Mouse (Mus musculus) spleen, adult 2 months (tissue): Measurements from ENCODE around the gene Dmrt1. TPM values are rescaled to one million over a fixed set of nuclear protein-coding genes. Genes with fewer than 3 reads are reported as not detected.

Source experiments
- DNase-seq, 2 experiments: peaks; one replicate each; pipeline versions ENCODE4 v3.0.0 to v3.0.0-alpha.2; 2012 to 2021; ENCODE audit warnings: low spot score in 2 of 2, low read depth in 1 of 2
- H3K27ac ChIP-seq: fragments of 200-500 bp; 2 replicates; pipeline ENCODE4 v1.5.1; 2012; ENCODE audit warnings: low read length, inconsistent platforms; ENCODE audit not compliant: insufficient read depth
- H3K27me3 ChIP-seq: fragments of 200-500 bp; 2 replicates; pipeline ENCODE4 v1.6.1; 2012; ENCODE audit warnings: mild to moderate bottlenecking, moderate library complexity, low read length, inconsistent platforms; ENCODE audit not compliant: control insufficient read depth, insufficient read depth
- H3K36me3 ChIP-seq: fragments of 200-500 bp; 2 replicates; pipeline ENCODE4 v1.6.1; 2012; ENCODE audit warnings: mild to moderate bottlenecking, low read length, inconsistent platforms; ENCODE audit not compliant: control insufficient read depth, insufficient read depth
- H3K4me1 ChIP-seq: fragments of 200-500 bp; 2 replicates; pipeline ENCODE4 v1.6.1; 2011; ENCODE audit warnings: inconsistent platforms; ENCODE audit not compliant: control insufficient read depth, insufficient read depth, insufficient read length
- H3K4me3 ChIP-seq: fragments of 200-500 bp; 2 replicates; pipeline ENCODE4 v1.5.1; 2011; ENCODE audit warnings: mild to moderate bottlenecking, inconsistent platforms; ENCODE audit not compliant: insufficient read depth, insufficient read length; ENCODE audit errors: extremely low read depth
- CTCF ChIP-seq: fragments of 200-500 bp; IDR thresholded peaks from 2 replicates; pipeline ENCODE4 v1.5.1; 2011; ENCODE audit warnings: mild to moderate bottlenecking, inconsistent platforms; ENCODE audit not compliant: insufficient read depth, insufficient read length, insufficient replicate concordance; ENCODE audit errors: extremely low read depth
- POLR2A ChIP-seq: fragments of 200-500 bp; IDR thresholded peaks from 2 replicates; pipeline ENCODE4 v1.6.1; 2011; ENCODE audit warnings: low read depth, low read length, inconsistent platforms
- WGBS: fragments of 180-500 bp; shearing (Covaris S2); methylation state at CpG from one replicate; pipeline ENCODE4 v1.1.7; 2018; 5-methylcytosine and 5-hydroxymethylcytosine counted together
- polyA plus RNA-seq: library from polyadenylated mRNA; depleted of rRNA; stranded (reverse); fragments of >200 nt; gene quantifications from 2 replicates; pipeline ENCODE4 v1.2.3, GENCODE M21; 2012

Dmrt1 gene
- polyA plus RNA-seq, 1 experiment: not detected

DNA sequence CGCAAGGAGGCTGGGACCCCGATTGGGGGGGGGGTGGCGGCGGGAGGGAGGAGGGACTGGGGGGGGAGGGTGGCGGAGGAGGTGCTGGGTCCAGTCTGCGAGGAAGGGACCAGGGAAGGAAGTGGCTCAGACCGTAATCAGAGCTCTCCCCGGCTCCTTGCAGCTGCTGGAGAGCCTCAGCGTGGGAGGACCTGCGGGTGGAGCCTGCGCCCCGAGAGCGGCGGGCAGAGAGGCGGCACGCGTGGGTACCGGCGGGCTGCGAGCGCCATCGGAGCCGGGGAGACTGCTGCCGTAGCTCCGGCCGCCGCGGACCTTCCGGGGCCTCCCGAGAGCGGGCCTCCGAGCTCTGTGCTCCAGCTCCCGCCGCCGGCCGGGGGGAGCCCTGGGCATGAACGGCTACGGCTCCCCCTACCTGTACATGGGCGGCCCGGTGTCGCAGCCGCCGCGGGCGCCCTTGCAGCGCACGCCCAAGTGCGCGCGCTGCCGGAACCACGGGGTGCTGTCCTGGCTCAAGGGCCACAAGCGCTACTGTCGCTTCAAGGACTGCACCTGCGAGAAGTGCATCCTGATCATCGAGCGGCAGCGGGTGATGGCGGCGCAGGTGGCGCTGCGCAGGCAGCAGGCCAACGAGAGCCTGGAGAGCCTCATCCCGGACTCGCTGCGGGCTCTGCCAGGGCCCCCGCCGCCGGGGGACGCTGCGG is 105.1 kb downstream of the Dmrt1 start:
- 2% methylated on average over 60 of the region's 71 CpGs for WGBS
- H3K27me3 ChIP-seq: peaks cover 66% of the 10 kb centered on the region
- DNase-seq: peak in 1 of 2 experiments; percentile 22
- peaks cover 8% of the 10 kb centered on the region for H3K4me1 ChIP-seq
- H3K4me3 ChIP-seq: peak overlapping the region; percentile 38; the same call in 1 of the 2 replicates
- H3K36me3 ChIP-seq: no peaks in the 10 kb centered on the region
- no peak overlapping the region for H3K27ac ChIP-seq
- TF ChIP-seq POLR2A (no peak), CTCF (no peak)

DNA sequence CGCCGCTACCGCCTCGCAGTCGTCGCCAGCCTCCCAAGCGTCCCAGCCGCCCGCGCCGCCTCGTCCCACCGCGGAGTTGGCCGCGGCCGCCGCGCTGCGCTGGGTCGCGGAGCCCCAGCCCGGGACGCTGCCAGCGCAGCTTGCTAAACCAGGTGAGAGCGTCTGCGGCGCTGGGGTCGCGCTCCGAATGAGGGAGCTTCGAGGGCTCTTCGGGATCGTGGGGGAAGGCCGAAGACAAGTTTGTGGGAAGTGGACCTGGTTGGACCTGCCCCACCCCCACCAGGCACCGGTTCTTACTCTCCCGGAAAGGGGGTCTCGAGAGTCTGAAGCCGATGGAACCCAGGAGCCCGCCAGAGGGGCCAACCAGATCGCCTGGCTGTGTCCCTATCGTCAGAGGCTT is 105.7 kb downstream of the Dmrt1 start:
- H3K4me3 ChIP-seq: peak overlapping the region; percentile 38; the same call in 1 of the 2 replicates
- 2% methylated on average over 42 of the region's 42 CpGs for WGBS
- no peaks in the 10 kb centered on the region for H3K36me3 ChIP-seq
- TF ChIP-seq CTCF (no peak), POLR2A (no peak)
- H3K4me1 ChIP-seq: peaks cover 8% of the 10 kb centered on the region
- H3K27me3 ChIP-seq: peaks cover 61% of the 10 kb centered on the region
- H3K27ac ChIP-seq: no peak overlapping the region
- no peak for DNase-seq

DNA sequence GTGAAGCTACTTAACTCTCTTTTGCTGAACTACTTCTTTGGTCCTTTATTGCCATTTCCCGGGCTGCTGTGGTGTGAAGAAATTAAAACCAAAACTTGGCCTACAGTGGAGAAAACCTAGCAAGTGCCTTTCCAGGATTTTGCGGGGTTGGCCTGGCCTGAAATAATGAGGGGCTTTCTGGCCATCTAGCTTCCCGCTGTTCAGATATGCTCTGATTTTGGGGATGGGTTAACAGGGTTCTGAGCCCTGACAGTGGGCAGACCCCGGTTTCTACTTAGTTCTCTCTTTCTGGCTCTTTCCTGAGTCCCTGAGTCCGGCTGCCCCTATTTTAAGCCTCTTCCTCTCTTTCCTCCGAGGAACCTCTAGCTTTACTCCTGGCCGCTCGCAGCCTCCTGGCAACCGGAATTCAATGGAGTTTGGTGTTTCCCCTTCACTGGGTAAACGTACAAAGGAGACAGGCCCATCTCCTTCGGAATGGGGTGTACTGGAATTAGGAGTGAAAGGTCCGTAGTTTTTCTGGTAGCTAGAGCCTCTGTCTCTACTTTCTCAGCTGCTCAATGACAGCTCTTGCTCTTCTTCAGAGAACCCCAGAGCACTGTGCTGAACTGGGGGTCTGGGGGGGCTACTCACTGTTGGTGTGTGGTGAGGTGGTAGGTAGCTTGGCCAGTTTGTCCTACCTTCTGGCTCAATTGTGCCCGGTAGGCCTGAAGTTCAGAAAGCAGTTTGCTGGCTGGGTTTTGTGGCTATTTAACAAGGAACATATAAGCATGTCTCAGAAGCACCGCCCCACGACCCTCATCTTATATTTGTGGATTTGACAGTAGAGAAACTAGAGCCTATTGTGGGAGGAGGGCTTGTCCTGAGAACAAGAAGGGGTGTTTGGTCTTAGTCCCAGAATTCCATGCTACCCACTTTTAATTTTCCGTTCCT is 106.7 kb downstream of the Dmrt1 start:
- TF ChIP-seq POLR2A (no peak), CTCF (no peak)
- Histone ChIP-seq H3K27me3 (peaks cover 54% of the 10 kb centered on the region), H3K36me3 (no peaks in the 10 kb centered on the region), H3K4me1 (peaks cover 8% of the 10 kb centered on the region), H3K4me3 (no peak overlapping the region), H3K27ac (no peak overlapping the region)
- WGBS: 10% methylated on average over 16 of the region's 16 CpGs
- no peak for DNase-seq

DNA sequence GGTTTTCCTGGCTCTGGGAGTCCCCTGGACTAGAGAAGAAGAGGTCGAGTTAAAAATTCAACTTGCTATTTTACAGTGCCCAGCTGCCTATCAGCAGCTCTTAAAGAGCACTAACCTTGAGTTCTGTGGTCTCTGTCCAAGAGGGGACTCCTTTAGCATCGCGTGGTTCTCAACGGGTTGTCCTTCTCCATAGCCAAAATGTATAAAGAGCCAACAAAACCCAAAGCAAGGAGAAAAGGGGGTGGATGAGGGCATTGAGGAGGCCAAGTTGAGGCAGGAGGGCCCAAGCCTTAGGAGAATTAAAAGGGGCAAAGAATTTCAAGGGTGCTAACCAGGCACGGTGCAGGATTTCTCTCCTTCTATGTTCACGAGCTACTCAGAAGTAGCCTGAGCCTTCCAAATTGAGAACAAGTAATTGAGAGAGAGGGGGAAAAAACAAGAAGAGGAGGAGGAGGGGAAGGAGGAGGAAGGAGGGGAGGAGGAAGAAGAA is 107.4 kb downstream of the Dmrt1 start:
- peaks cover 8% of the 10 kb centered on the region for H3K4me1 ChIP-seq
- peaks cover 50% of the 10 kb centered on the region for H3K27me3 ChIP-seq
- 8% methylated on average over 6 of the region's 6 CpGs for WGBS
- no peaks in the 10 kb centered on the region for H3K36me3 ChIP-seq
- no peak for TF ChIP-seq CTCF
- no peak for TF ChIP-seq POLR2A
- DNase-seq: no peak
- H3K27ac ChIP-seq: no peak overlapping the region
- no peak overlapping the region for H3K4me3 ChIP-seq

DNA sequence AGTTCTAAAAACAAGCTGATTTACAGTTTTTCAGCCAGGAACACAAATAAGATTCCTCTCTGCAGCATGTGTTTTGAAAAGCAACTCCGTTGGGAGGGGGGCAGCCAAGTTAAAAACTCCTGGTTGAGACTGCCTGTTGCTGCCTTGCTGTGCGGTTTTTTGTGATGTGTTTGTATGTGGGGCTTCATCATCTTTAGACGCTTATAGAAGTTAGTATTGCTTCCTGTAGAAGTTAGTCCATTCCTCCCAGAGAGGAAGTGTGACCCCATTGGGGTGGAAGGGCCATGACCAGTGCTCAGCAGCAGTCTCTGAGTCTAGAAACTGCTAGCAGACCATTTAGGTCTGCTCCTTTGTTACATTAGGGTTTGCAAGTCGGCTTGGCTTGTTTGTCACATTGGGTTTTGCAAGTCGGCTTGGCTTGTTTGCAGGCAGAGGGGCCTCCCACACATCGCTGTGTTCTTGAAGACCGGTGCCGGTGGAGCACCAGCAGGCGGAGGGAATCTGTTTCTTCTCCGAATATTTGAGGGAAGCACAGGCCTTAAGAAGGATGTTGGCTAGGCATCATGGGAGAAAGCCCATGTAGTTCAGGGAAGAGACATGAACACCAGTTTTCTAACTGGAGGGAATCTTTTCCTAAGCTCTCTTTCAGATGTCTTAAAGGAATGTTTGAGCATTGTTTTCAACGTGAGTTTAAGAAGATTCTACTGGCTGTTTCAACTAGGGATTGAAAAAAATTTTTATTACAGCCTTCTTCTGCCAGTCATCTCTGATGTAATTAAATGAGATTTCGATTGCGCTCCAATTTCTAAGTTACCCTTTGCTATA is 108.3 kb downstream of the Dmrt1 start:
- 14% methylated on average over 13 of the region's 13 CpGs for WGBS

DNA sequence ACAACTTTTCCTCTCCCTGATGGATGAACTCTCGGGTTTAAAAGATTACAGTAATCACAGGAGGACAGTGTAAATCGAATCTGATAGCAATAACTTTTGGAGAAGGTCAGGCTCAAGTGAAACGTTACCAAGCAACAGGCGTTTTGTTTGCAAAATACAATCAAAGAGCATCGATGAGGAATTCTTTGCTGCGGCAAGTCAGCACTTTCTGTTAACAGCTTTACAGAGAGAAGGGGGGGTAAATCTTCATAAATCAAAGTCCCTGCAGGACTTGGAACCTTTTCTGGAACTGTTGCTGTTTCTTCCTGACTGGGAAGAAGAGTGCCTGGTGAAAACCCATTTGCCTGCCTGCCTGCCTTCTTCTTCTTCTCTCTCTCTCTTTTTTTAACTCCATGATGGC is 110.5 kb downstream of the Dmrt1 start:
- TF ChIP-seq POLR2A (no peak), CTCF (no peak)
- H3K4me1 ChIP-seq: peaks cover 4% of the 10 kb centered on the region; the same call in 1 of the 2 replicates
- no peak for DNase-seq
- H3K27ac ChIP-seq: no peak overlapping the region
- H3K4me3 ChIP-seq: no peak overlapping the region
- H3K27me3 ChIP-seq: peaks cover 32% of the 10 kb centered on the region
- no peaks in the 10 kb centered on the region for H3K36me3 ChIP-seq
- 24% methylated on average over 6 of the region's 6 CpGs for WGBS

More for the DNA sequence above, 108.3 kb downstream of the Dmrt1 start:
- Histone ChIP-seq H3K4me3 (no peak overlapping the region), H3K27ac (no peak overlapping the region), H3K36me3 (no peaks in the 10 kb centered on the region), H3K27me3 (peaks cover 47% of the 10 kb centered on the region), H3K4me1 (peaks cover 8% of the 10 kb centered on the region)
- TF ChIP-seq POLR2A: no peak
- TF ChIP-seq CTCF: no peak
- DNase-seq: no peak
